Mouse (Mus musculus) cerebral cortex, adult 2 months (tissue): ENCODE data around the gene Slit2.

Experiments
- WGBS: fragments of 180-500 bp; shearing (Covaris S2); methylation state at CpG from one replicate; pipeline ENCODE4 v1.1.7; 2018; 5-methylcytosine and 5-hydroxymethylcytosine counted together

Gene Slit2

GRCm38 (mm10) chr5:48058612-48059011, 75.7 kb downstream of the Slit2 start:
- WGBS: 36% methylated on average over 10 of the region's 10 CpGs

GRCm38 (mm10) chr5:48060715-48061114, 77.8 kb downstream of the Slit2 start:
- 59% methylated on average over 2 of the region's 2 CpGs for WGBS

GRCm38 (mm10) chr5:48078730-48079129, 95.8 kb downstream of the Slit2 start:
- WGBS: 47% methylated on average over 1 of the region's 1 CpGs

GRCm38 (mm10) chr5:48081223-48081881, 98.4 kb downstream of the Slit2 start:
- WGBS: 57% methylated on average over 8 of the region's 8 CpGs

GRCm38 (mm10) chr5:48113400-48113799, 130.5 kb downstream of the Slit2 start:
- 39% methylated on average over 1 of the region's 1 CpGs for WGBS

- 67% methylated on average over 4 of the region's 4 CpGs for WGBS
These were observed 132.1 kb downstream of the Slit2 start for GRCm38 (mm10) chr5:48114969-48115537.

GRCm38 (mm10) chr5:48122651-48123050, 139.7 kb downstream of the Slit2 start:
- WGBS: 65% methylated on average over 5 of the region's 5 CpGs

- WGBS: 71% methylated on average over 3 of the region's 3 CpGs
These were observed 143.0 kb downstream of the Slit2 start for GRCm38 (mm10) chr5:48125770-48126423.

GRCm38 (mm10) chr5:48129981-48130380, 147.0 kb downstream of the Slit2 start:
- 52% methylated on average over 4 of the region's 4 CpGs for WGBS

- WGBS: 9% methylated on average over 3 of the region's 3 CpGs
These were observed 153.6 kb downstream of the Slit2 start for GRCm38 (mm10) chr5:48136571-48136970.

- WGBS: 49% methylated on average over 8 of the region's 8 CpGs
These were observed 156.0 kb downstream of the Slit2 start for GRCm38 (mm10) chr5:48138849-48139487.

GRCm38 (mm10) chr5:48139488-48139862, 156.5 kb downstream of the Slit2 start:
- WGBS: 60% methylated on average over 6 of the region's 6 CpGs

GRCm38 (mm10) chr5:48146082-48146481, 163.1 kb downstream of the Slit2 start:
- 85% methylated on average over 2 of the region's 2 CpGs for WGBS

GRCm38 (mm10) chr5:48160829-48161228, 177.9 kb downstream of the Slit2 start:
- WGBS: 84% methylated on average over 3 of the region's 3 CpGs

GRCm38 (mm10) chr5:48181646-48182302, 198.8 kb downstream of the Slit2 start:
- WGBS: 75% methylated on average over 9 of the region's 9 CpGs

GRCm38 (mm10) chr5:48184358-48184757, 201.4 kb downstream of the Slit2 start:
- 92% methylated on average over 8 of the region's 8 CpGs for WGBS

- WGBS: 83% methylated on average over 4 of the region's 4 CpGs
These were observed 204.9 kb downstream of the Slit2 start for GRCm38 (mm10) chr5:48187819-48188218.

GRCm38 (mm10) chr5:48215248-48215647, 232.3 kb downstream of the Slit2 start:
- 64% methylated on average over 2 of the region's 2 CpGs for WGBS

GRCm38 (mm10) chr5:48219624-48220155, 236.8 kb downstream of the Slit2 start:
- 77% methylated on average over 10 of the region's 10 CpGs for WGBS

- WGBS: 76% methylated on average over 2 of the region's 2 CpGs
These were observed 242.6 kb downstream of the Slit2 start for GRCm38 (mm10) chr5:48225500-48225899.

- WGBS: 88% methylated on average over 6 of the region's 6 CpGs
These were observed 247.6 kb downstream of the Slit2 start for GRCm38 (mm10) chr5:48230430-48231080.
